Mouse (Mus musculus) Patski (cell line): ENCODE measurements at regions not wholly inside any gene's neighbourhood (a gene's known extent, or its start where the extent isn't known, plus 50 kb on each side); places are given as distances from the start of the nearest gene placed in this dataset.

Experiments
- ATAC-seq: fragments of 100-300 bp; one replicate; pipeline ENCODE4 v1.8.0; 2021
- CTCF ChIA-PET: fragments of 350-600 bp; sonication (Branson Sonifier 250); formaldehyde crosslinking; loops from one replicate; lab custom pipeline; 2022; ENCODE audit warnings: inconsistent platforms; lab: Charles Lee
- POLR2A ChIA-PET: fragments of 350-600 bp; sonication (Branson Sonifier 250); formaldehyde crosslinking; loops from one replicate; lab custom pipeline; 2022; ENCODE audit warnings: antibody characterized with exemption, inconsistent platforms; lab: Charles Lee
- DNase-seq: peaks from one replicate; pipeline ENCODE4 v3.0.0-alpha.2; 2011; ENCODE audit warnings: low read depth, low spot score
- H3K27me3 ChIP-seq: fragments of 371-371 bp; one replicate; pipeline ENCODE4 v1.5.1; 2021
- CTCF ChIP-seq: fragments of 100-300 bp; IDR thresholded peaks from one replicate; pipeline ENCODE4 v1.5.1; 2021
- in situ Hi-C: fragments of 300-500 bp; cut with MboI; formaldehyde crosslinking; loops from 3 replicates; pipeline ENCODE4 v1.11.1; 2018; ENCODE audit warnings: low pct_unique_long_range_greater_than_20kb, mixed read lengths

DNA sequence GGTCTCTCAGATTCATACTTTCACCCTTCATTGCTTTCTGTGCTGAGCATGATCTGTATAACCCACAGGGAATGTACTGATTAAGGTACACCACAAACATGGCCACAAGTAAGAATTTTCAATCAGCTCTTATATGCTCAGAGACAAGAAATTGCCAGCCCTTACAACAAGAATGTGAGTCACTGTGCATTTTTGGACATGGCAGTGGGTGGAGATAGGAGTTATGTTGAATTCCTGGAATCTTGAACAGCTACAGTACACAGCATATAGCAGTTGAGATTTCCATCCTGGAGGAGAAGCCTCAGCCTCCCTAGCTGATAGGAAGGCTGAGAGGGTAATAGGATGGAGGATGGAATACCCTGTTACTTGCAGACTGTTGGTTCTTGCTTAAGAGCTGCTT is 173.8 kb upstream of the Nudt11 start:
- ATAC-seq: no peak
- POLR2A ChIA-PET: no interaction called here
- in situ Hi-C loops: no loop called here

DNA sequence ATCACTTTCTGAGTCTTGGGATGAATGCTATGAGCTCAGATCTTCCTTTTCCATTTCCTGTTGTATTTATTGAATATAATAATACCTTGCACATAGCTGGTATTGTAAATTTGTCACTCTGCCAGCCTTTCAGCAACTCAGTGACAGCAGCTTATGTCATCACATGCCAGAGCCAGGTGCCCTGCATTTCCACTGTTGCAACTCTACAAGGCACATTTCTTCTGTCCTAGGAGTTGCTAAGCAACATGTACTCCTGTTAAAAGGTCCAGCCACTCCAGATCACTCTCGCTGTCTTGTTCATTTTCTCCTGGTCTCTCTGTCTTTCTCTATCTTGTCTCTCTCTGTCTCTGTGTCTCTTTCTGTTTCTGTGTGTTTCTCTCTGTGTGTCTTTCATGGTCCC is 130.1 kb upstream of the Nudt11 start:
- no peak for ATAC-seq
- CTCF ChIA-PET: no interaction called here

More for the DNA sequence above, 173.8 kb upstream of the Nudt11 start:
- DNase-seq: no peak
- H3K27me3 ChIP-seq: no peaks in the 10 kb centered on the region
- CTCF ChIA-PET: no interaction called here
- TF ChIP-seq CTCF: no peak

DNA sequence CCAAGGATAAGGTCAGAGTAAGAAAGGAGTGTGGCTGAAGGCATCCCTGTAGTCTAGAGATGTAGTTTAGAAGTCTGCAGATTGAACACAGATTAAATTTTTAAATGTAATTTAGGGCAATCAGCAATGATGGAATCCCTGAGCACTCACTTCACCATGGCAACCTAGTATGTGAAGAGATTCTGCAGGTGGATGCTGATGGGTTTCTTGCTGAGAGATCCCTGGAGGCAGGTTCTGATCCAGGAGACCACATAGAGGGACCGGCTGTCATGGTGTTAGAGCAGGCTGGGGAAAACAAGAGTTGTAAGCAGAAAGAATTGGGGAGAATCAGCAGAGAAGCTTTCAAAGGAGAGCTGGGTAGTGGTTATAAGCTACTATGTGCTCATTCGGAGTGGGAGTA is 113.7 kb upstream of the Nudt11 start:
- CTCF ChIA-PET: no interaction called here
- POLR2A ChIA-PET: no interaction called here
- TF ChIP-seq CTCF: no peak

More for the DNA sequence above, 130.1 kb upstream of the Nudt11 start:
- DNase-seq: no peak
- H3K27me3 ChIP-seq: peaks cover 29% of the 10 kb centered on the region
- no peak for TF ChIP-seq CTCF
- in situ Hi-C loops: no loop called here
- POLR2A ChIA-PET: no interaction called here

DNA sequence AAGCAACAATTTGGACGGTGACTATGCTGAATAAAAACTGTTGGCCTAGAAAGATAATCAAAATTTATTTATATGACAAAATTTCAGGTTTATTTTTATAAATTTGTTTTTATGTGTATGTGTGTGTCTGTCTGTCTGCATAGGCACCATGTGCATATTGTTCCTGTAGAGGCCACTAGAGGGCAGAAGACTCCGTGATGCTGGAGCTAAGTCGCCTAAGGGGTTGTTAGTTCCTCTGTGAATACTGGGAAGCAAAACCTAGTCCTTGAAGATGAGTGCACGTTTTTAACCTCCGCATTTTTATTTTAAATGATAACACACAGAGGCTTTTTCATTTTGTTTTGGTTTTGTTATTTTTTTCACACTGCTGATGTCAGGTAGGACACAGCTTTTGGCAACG is 105.3 kb upstream of the Nudt11 start:
- TF ChIP-seq CTCF: peak; percentile 37
- in situ Hi-C loops: no loop called here
- ChIA-PET CTCF (no interaction called here), POLR2A (no interaction called here)
- DNase-seq (no peak), ATAC-seq (no peak)
- peaks cover 12% of the 10 kb centered on the region for H3K27me3 ChIP-seq

More for the DNA sequence above, 113.7 kb upstream of the Nudt11 start:
- in situ Hi-C loops: no loop called here
- DNase-seq (no peak), ATAC-seq (no peak)
- peaks cover 9% of the 10 kb centered on the region for H3K27me3 ChIP-seq
